ENCODE assay signal across 8 mouse cellular contexts in the genomic region with DNA sequence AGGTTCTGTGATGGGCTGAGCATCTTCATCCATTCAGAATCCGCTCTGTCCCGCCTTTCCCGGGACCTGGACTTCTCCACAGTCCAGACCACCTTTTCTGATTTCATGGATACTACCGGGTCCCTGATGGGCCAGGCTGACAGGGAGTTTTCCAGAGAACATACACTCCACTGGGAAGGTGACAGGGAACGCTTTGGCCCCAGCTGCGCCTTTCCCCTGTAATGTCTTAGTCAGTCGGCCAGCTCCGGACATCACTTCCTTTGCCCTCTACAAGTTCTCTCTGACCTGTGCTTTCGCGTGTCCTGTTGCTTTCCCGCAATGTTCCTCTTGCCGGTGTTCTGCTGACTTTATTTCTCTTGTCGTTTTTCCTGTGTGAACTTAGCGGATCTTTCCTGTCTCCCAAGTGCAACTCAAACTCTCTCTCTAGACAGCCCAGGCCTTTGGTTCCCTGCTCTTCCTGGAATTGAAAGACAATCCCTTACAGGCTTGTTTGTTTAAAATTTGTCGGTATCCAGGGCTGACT. TPM values are rescaled to one million over a fixed set of nuclear protein-coding genes. Genes with fewer than 3 reads are reported as not detected.
A peak's percentile ranks its signal among the peaks of the same experiment; 100 is the strongest.
DNase-seq lines count a peak whose midpoint lies in the region; ATAC-seq and TF ChIP-seq lines count a peak whose summit lies in the region.

No protein-coding gene starts in this region.

- H3K27me3 ChIP-seq in embryonic facial prominence, embryonic 10.5 days (replicated peaks; ENCODE audit: low read depth, poor library complexity, severe bottlenecking) = no peaks in the 10 kb centered on the region
- no peaks in the 10 kb centered on the region for H3K27me3 ChIP-seq in heart, embryonic 11.5 days (ENCODE audit: control insufficient read depth, insufficient read depth, low read length)
- H3K27me3 ChIP-seq in kidney, embryonic 16.5 days (ENCODE audit: insufficient read depth, low read length) = no peaks in the 10 kb centered on the region
- no peaks in the 10 kb centered on the region for H3K27me3 ChIP-seq in stomach, postnatal 0 days (ENCODE audit: control insufficient read depth, insufficient read depth, low read length)

- no peak for TF ChIP-seq CTCF in stomach, postnatal 0 days (IDR thresholded peaks at IDR 0.05; ENCODE audit: low read depth)

- H3K4me2 ChIP-seq in heart, embryonic 11.5 days = peak overlapping the region; percentile 84
- peak overlapping the region; percentile 66 for H3K4me2 ChIP-seq in kidney, embryonic 16.5 days (replicated peaks; ENCODE audit: low read depth, low read length)
- peak overlapping the region; percentile 87 for H3K4me2 ChIP-seq in stomach, postnatal 0 days (replicated peaks; ENCODE audit: low read depth)

- peak overlapping the region; percentile 88 for H3K27ac ChIP-seq in embryonic facial prominence, embryonic 10.5 days (replicated peaks)
- peak overlapping the region; percentile 70 for H3K27ac ChIP-seq in heart, embryonic 11.5 days (ENCODE audit: low read depth, low read length)
- peak overlapping the region; percentile 64 for H3K27ac ChIP-seq in kidney, embryonic 16.5 days (ENCODE audit: low read length)
- H3K27ac ChIP-seq in stomach, postnatal 0 days (replicated peaks) = peak overlapping the region; percentile 83

- peaks cover 25% of the 10 kb centered on the region for H3K4me1 ChIP-seq in embryonic facial prominence, embryonic 10.5 days
- H3K4me1 ChIP-seq in heart, embryonic 11.5 days (ENCODE audit: control insufficient read depth, insufficient read depth, low read length) = peaks cover 12% of the 10 kb centered on the region; the same call in 1 of the 2 replicates
- H3K4me1 ChIP-seq in kidney, embryonic 16.5 days (ENCODE audit: insufficient read depth, low read length) = peaks cover 13% of the 10 kb centered on the region
- peaks cover 6% of the 10 kb centered on the region for H3K4me1 ChIP-seq in stomach, postnatal 0 days (replicated peaks; ENCODE audit: control insufficient read depth, insufficient read depth)

- H3K4me3 ChIP-seq in embryonic facial prominence, embryonic 10.5 days = peak overlapping the region; percentile 91
- H3K4me3 ChIP-seq in heart, embryonic 11.5 days (ENCODE audit: low read depth, low read length) = peak overlapping the region; percentile 85
- peak overlapping the region; percentile 70 for H3K4me3 ChIP-seq in kidney, embryonic 16.5 days (ENCODE audit: low read length)
- H3K4me3 ChIP-seq in stomach, postnatal 0 days (ENCODE audit: low read depth, low read length) = peak overlapping the region; percentile 81

- peak; percentile 39 for DNase-seq in urinary bladder, postnatal 14 days (ENCODE audit: low spot score)
- DNase-seq in urinary bladder, postnatal 4 days (ENCODE audit: low spot score in 2 of 2) = no peak
- peak; percentile 50 for DNase-seq in embryonic facial prominence, embryonic 10.5 days (ENCODE audit: low spot score)
- peak; percentile 46 for DNase-seq in lung, postnatal 14 days
- DNase-seq in stomach, postnatal 0 days (ENCODE audit: low spot score) = peak; percentile 28
- no peak for DNase-seq in layer of hippocampus, adult 8-10 months (ENCODE audit: low spot score in 2 of 2)

- TF ChIP-seq EP300 in stomach, postnatal 0 days (optimal IDR thresholded peaks at IDR 0.05) = no peak

- ATAC-seq in heart, embryonic 11.5 days (replicated peaks; ENCODE audit: insufficient number of reproducible peaks, low FRiP score, low TSS enrichment) = no peak
- ATAC-seq in kidney, embryonic 16.5 days (ENCODE audit: low FRiP score, low TSS enrichment) = peak; percentile 50
- ATAC-seq in stomach, postnatal 0 days (ENCODE audit: low FRiP score, low TSS enrichment) = peak; percentile 15; the same call in 1 of the 2 replicates

- peak overlapping the region; percentile 88 for H3K9ac ChIP-seq in heart, embryonic 11.5 days (ENCODE audit: low read depth, low read length)
- peak overlapping the region; percentile 72 for H3K9ac ChIP-seq in kidney, embryonic 16.5 days (replicated peaks; ENCODE audit: low read length)
- peak overlapping the region; percentile 88 for H3K9ac ChIP-seq in stomach, postnatal 0 days (ENCODE audit: low read length)

- 5% methylated on average over 15 of the region's 15 CpGs for WGBS in embryonic facial prominence, embryonic 10.5 days
- WGBS in heart, embryonic 11.5 days (ENCODE audit: insufficient replicate concordance) = 2% methylated on average over 15 of the region's 15 CpGs
- WGBS in kidney, embryonic 16.5 days = 1% methylated on average over 15 of the region's 15 CpGs
- WGBS in stomach, postnatal 0 days = 2% methylated on average over 15 of the region's 15 CpGs

- no peaks in the 10 kb centered on the region for H3K9me3 ChIP-seq in embryonic facial prominence, embryonic 10.5 days
- no peaks in the 10 kb centered on the region for H3K9me3 ChIP-seq in heart, embryonic 11.5 days (replicated peaks; ENCODE audit: control insufficient read depth, low read length)
- no peaks in the 10 kb centered on the region for H3K9me3 ChIP-seq in kidney, embryonic 16.5 days (ENCODE audit: low read length)
- no peaks in the 10 kb centered on the region for H3K9me3 ChIP-seq in stomach, postnatal 0 days (ENCODE audit: control insufficient read depth, low read length)

- peaks cover 14% of the 10 kb centered on the region for H3K36me3 ChIP-seq in embryonic facial prominence, embryonic 10.5 days (replicated peaks)
- H3K36me3 ChIP-seq in heart, embryonic 11.5 days (ENCODE audit: control insufficient read depth, insufficient read depth, low read length) = no peaks in the 10 kb centered on the region
- H3K36me3 ChIP-seq in kidney, embryonic 16.5 days (ENCODE audit: insufficient read depth, low read length) = peaks cover 12% of the 10 kb centered on the region
- H3K36me3 ChIP-seq in stomach, postnatal 0 days (ENCODE audit: control insufficient read depth, insufficient read depth, low read length) = no peaks in the 10 kb centered on the region

RNA-seq across cellular contexts. Expression of a gene that starts 0.7 kb away (rescaled TPM):
- polyA plus RNA-seq in embryonic facial prominence, embryonic 10.5 days (2016; fragmentation: Nextera tagmentation; extraction: Ambion mirVana) = 26.3 and 27.0 TPM in 2 replicates
- 18.1 and 20.2 TPM in 2 replicates for polyA plus RNA-seq in heart, embryonic 11.5 days (2014; fragmentation: Nextera tagmentation; extraction: Ambion mirVana)
- 39.9 and 42.9 TPM in 2 replicates for polyA plus RNA-seq in kidney, embryonic 16.5 days (2015; fragmentation: Nextera tagmentation; extraction: Ambion mirVana)
- polyA plus RNA-seq in stomach, postnatal 0 days (2015; fragmentation: Nextera tagmentation; extraction: Ambion mirVana) = 33.8 and 34.3 TPM in 2 replicates
- 10 to 100 TPM in 2 of 4 experiments, 1 to 10 TPM in 2; 10.0 to 12.6 (median 10.4) TPM for total RNA-seq in layer of hippocampus, adult 8-10 months (2022)

Comparison
In these comparisons a context has a peak if more than half of its experiments do, and no peak if none do; other contexts are left out.
1. DNase-seq: peak in urinary bladder, postnatal 14 days (single experiment), embryonic facial prominence, embryonic 10.5 days (single experiment), lung, postnatal 14 days (single experiment) and stomach, postnatal 0 days (single experiment); none in urinary bladder, postnatal 4 days (0 of 2) and layer of hippocampus, adult 8-10 months (0 of 2).
2. Peak in every context shown above with its lines, with median percentiles within 50 percentile points of each other: H3K27ac ChIP-seq, H3K4me3 ChIP-seq, H3K4me2 ChIP-seq and H3K9ac ChIP-seq.